Mouse (Mus musculus) myocyte (in vitro differentiated cells): Measurements from ENCODE around the gene A530016L24Rik. TPM values are rescaled to one million over a fixed set of nuclear protein-coding genes. Genes with fewer than 3 reads are reported as not detected.
A peak's percentile ranks its signal among the peaks of the same experiment; 100 is the strongest.

Experiments
- H3K27me3 ChIP-seq: one replicate; pipeline ENCODE4 v1.6.1; 2011; ENCODE audit not compliant: control insufficient read depth, insufficient read depth, insufficient read length
- H3K36me3 ChIP-seq: one replicate; pipeline ENCODE4 v1.6.1; 2011; ENCODE audit not compliant: control insufficient read depth, insufficient read depth
- H3K4me2 ChIP-seq: one replicate; pipeline ENCODE4 v1.6.1; 2011; ENCODE audit warnings: low read depth, control low read depth
- H3K4me3 ChIP-seq: one replicate; pipeline ENCODE4 v1.5.1; 2011; ENCODE audit warnings: mild to moderate bottlenecking, control low read depth, moderate library complexity
- H3K79me2 ChIP-seq: one replicate; pipeline ENCODE4 v1.6.1; 2011; ENCODE audit not compliant: control insufficient read depth, insufficient read depth
- H3ac ChIP-seq: one replicate; pipeline ENCODE4 v1.6.1; 2011; ENCODE audit not compliant: control insufficient read depth, insufficient read length
- CEBPB ChIP-seq: IDR thresholded peaks from 2 replicates; pipeline ENCODE4 v1.6.1; 2011; ENCODE audit warnings: mild to moderate bottlenecking, moderate library complexity; ENCODE audit not compliant: poor library complexity, insufficient read depth, severe bottlenecking
- E2F4 ChIP-seq: IDR thresholded peaks from one replicate; pipeline ENCODE4 v1.6.1; 2011; ENCODE audit warnings: mild to moderate bottlenecking, control low read depth, moderate library complexity; ENCODE audit not compliant: insufficient read depth
- MAX ChIP-seq: IDR thresholded peaks from one replicate; pipeline ENCODE4 v1.6.1; 2011; ENCODE audit warnings: low read depth, mild to moderate bottlenecking, control low read depth
- MYOD1 ChIP-seq, 3 experiments: IDR thresholded peaks; one replicate each; pipeline ENCODE4 v1.6.1; 2011; ENCODE audit warnings: control low read depth in 2 of 3, low read depth in 2 of 3, mild to moderate bottlenecking in 2 of 3, moderate library complexity in 1 of 3; ENCODE audit not compliant: insufficient read length in 2 of 3, control insufficient read depth in 1 of 3
- MYOG ChIP-seq, 3 experiments: IDR thresholded peaks; one replicate each; pipeline ENCODE4 v1.6.1; 2011; ENCODE audit warnings: control low read depth in 2 of 3, low read depth in 2 of 3, mild to moderate bottlenecking in 2 of 3; ENCODE audit not compliant: insufficient read length in 2 of 3, control insufficient read depth in 1 of 3, insufficient read depth in 1 of 3
- POLR2A ChIP-seq: IDR thresholded peaks from one replicate; pipeline ENCODE4 v1.6.1; 2011; ENCODE audit warnings: low read depth, mild to moderate bottlenecking, control low read depth, moderate library complexity; ENCODE audit not compliant: insufficient read length
- POLR2AphosphoS2 ChIP-seq: IDR thresholded peaks from one replicate; pipeline ENCODE4 v1.6.1; 2011; ENCODE audit warnings: low read depth, control low read depth; ENCODE audit not compliant: insufficient read length
- REST ChIP-seq: IDR thresholded peaks from one replicate; pipeline ENCODE4 v1.6.1; 2011; ENCODE audit warnings: mild to moderate bottlenecking, control low read depth, moderate library complexity; ENCODE audit not compliant: insufficient read depth, insufficient read length
- SRF ChIP-seq: IDR thresholded peaks from one replicate; pipeline ENCODE4 v1.6.1; 2011; ENCODE audit warnings: low read depth; ENCODE audit not compliant: control insufficient read depth, insufficient read length
- TCF12 ChIP-seq: IDR thresholded peaks from one replicate; pipeline ENCODE4 v1.6.1; 2011; ENCODE audit warnings: mild to moderate bottlenecking, control low read depth; ENCODE audit not compliant: poor library complexity, insufficient read depth, severe bottlenecking
- TCF3 ChIP-seq: IDR thresholded peaks from one replicate; pipeline ENCODE4 v1.6.1; 2011; ENCODE audit warnings: low read depth, control low read depth; ENCODE audit not compliant: insufficient read length
- USF1 ChIP-seq: IDR thresholded peaks from one replicate; pipeline ENCODE4 v1.6.1; 2011; ENCODE audit warnings: low read depth, mild to moderate bottlenecking, control low read depth, moderate library complexity
- polyA plus RNA-seq: library from polyadenylated mRNA; unstranded; fragments of >200 nt; fragmentation: generic; extraction: Trizol; gene quantifications from one replicate; pipeline ENCODE4 v1.2.1, GENCODE M21; 2012; ENCODE audit warnings: missing spikeins

Gene A530016L24Rik
- 0.05 TPM for polyA plus RNA-seq

GRCm38 (mm10) chr12:112489134-112489533 is at the start of gene A530016L24Rik:
Gene A530016L24Rik, plus strand, starts transcription at chr12:112489448.
- H3ac ChIP-seq = no peak within 1 kb of the TSS
- no peak within 1 kb of the TSS for H3K4me3 ChIP-seq
- no peak within 1 kb of the TSS for H3K4me2 ChIP-seq
- H3K27me3 ChIP-seq = peaks cover 11% of the 10 kb centered on the region
- no peaks in the 10 kb centered on the region for H3K36me3 ChIP-seq
- H3K79me2 ChIP-seq = no peaks in the 10 kb centered on the region
- TF ChIP-seq POLR2A (no peak), TCF12 (no peak), USF1 (no peak), CEBPB (no peak), MYOG (IDR thresholded peaks at IDR 0.05; ENCODE audit: control insufficient read depth in 1 of 3, insufficient read depth in 1 of 3, insufficient read length in 2 of 3, low read depth in 2 of 3) (no peak), E2F4 (no peak)

GRCm38 (mm10) chr12:112439993-112440392 is 49.3 kb upstream of the A530016L24Rik start:
- H3K27me3 ChIP-seq = peaks cover 45% of the 10 kb centered on the region
- no peaks in the 10 kb centered on the region for H3K79me2 ChIP-seq
- H3K4me2 ChIP-seq = no peak overlapping the region
- no peak for TF ChIP-seq USF1
- TF ChIP-seq POLR2A = no peak
- no peak for TF ChIP-seq MYOD1 (IDR thresholded peaks at IDR 0.05; ENCODE audit: control insufficient read depth in 1 of 3, insufficient read length in 2 of 3, low read depth in 2 of 3)
- no peak for TF ChIP-seq REST
- no peak for TF ChIP-seq TCF3
- TF ChIP-seq CEBPB = no peak
- no peak for TF ChIP-seq E2F4
- no peak for TF ChIP-seq POLR2AphosphoS2
- no peak for TF ChIP-seq MYOG (IDR thresholded peaks at IDR 0.05; ENCODE audit: control insufficient read depth in 1 of 3, insufficient read depth in 1 of 3, insufficient read length in 2 of 3, low read depth in 2 of 3)
- TF ChIP-seq SRF = no peak
- TF ChIP-seq MAX = no peak
- no peak for TF ChIP-seq TCF12
- H3ac ChIP-seq = no peak overlapping the region
- H3K36me3 ChIP-seq = no peaks in the 10 kb centered on the region
- no peak overlapping the region for H3K4me3 ChIP-seq

GRCm38 (mm10) chr12:112449144-112449827 is 40.0 kb upstream of the A530016L24Rik start:
- Histone ChIP-seq H3K4me2 (peak overlapping the region; percentile 42), H3K36me3 (no peaks in the 10 kb centered on the region), H3ac (no peak overlapping the region), H3K27me3 (peaks cover 21% of the 10 kb centered on the region), H3K4me3 (no peak overlapping the region), H3K79me2 (no peaks in the 10 kb centered on the region)
- TF ChIP-seq TCF3 = no peak
- TF ChIP-seq POLR2A = no peak
- TF ChIP-seq MYOD1 (IDR thresholded peaks at IDR 0.05; ENCODE audit: control insufficient read depth in 1 of 3, insufficient read length in 2 of 3, low read depth in 2 of 3) = no peak
- TF ChIP-seq CEBPB = no peak
- no peak for TF ChIP-seq MAX
- TF ChIP-seq E2F4 = no peak
- no peak for TF ChIP-seq REST

- Histone ChIP-seq H3K79me2 (no peaks in the 10 kb centered on the region), H3K36me3 (no peaks in the 10 kb centered on the region), H3K4me2 (peak overlapping the region; percentile 42), H3ac (no peak overlapping the region), H3K4me3 (no peak overlapping the region), H3K27me3 (peaks cover 21% of the 10 kb centered on the region)
- no peak for TF ChIP-seq MAX
- TF ChIP-seq REST = no peak
- no peak for TF ChIP-seq MYOG (IDR thresholded peaks at IDR 0.05; ENCODE audit: control insufficient read depth in 1 of 3, insufficient read depth in 1 of 3, insufficient read length in 2 of 3, low read depth in 2 of 3)
- TF ChIP-seq TCF12 = no peak
- no peak for TF ChIP-seq POLR2AphosphoS2
- no peak for TF ChIP-seq MYOD1 (IDR thresholded peaks at IDR 0.05; ENCODE audit: control insufficient read depth in 1 of 3, insufficient read length in 2 of 3, low read depth in 2 of 3)
- TF ChIP-seq E2F4 = no peak
- TF ChIP-seq CEBPB = no peak
- no peak for TF ChIP-seq SRF
- no peak for TF ChIP-seq USF1
- TF ChIP-seq POLR2A = no peak
- no peak for TF ChIP-seq TCF3
These were observed 39.4 kb upstream of the A530016L24Rik start for GRCm38 (mm10) chr12:112449828-112450180.

GRCm38 (mm10) chr12:112450883-112451282 is 38.4 kb upstream of the A530016L24Rik start:
- Histone ChIP-seq H3K27me3 (peaks cover 21% of the 10 kb centered on the region), H3K4me3 (no peak overlapping the region), H3K36me3 (no peaks in the 10 kb centered on the region), H3K4me2 (no peak overlapping the region), H3ac (no peak overlapping the region), H3K79me2 (no peaks in the 10 kb centered on the region)
- TF ChIP-seq USF1 (no peak), MYOD1 (IDR thresholded peaks at IDR 0.05; ENCODE audit: control insufficient read depth in 1 of 3, insufficient read length in 2 of 3, low read depth in 2 of 3) (no peak), POLR2AphosphoS2 (no peak), POLR2A (no peak), SRF (no peak), MYOG (IDR thresholded peaks at IDR 0.05; ENCODE audit: control insufficient read depth in 1 of 3, insufficient read depth in 1 of 3, insufficient read length in 2 of 3, low read depth in 2 of 3) (no peak)
